Mouse (Mus musculus) lung, postnatal 25 days (tissue): Measurements from ENCODE around the gene Plk3.
A peak's percentile ranks its signal among the peaks of the same experiment; 100 is the strongest.

Source experiments
- DNase-seq: peaks from one replicate; pipeline ENCODE4 v3.0.0; 2022; ENCODE audit warnings: low spot score

Plk3 gene

DNA sequence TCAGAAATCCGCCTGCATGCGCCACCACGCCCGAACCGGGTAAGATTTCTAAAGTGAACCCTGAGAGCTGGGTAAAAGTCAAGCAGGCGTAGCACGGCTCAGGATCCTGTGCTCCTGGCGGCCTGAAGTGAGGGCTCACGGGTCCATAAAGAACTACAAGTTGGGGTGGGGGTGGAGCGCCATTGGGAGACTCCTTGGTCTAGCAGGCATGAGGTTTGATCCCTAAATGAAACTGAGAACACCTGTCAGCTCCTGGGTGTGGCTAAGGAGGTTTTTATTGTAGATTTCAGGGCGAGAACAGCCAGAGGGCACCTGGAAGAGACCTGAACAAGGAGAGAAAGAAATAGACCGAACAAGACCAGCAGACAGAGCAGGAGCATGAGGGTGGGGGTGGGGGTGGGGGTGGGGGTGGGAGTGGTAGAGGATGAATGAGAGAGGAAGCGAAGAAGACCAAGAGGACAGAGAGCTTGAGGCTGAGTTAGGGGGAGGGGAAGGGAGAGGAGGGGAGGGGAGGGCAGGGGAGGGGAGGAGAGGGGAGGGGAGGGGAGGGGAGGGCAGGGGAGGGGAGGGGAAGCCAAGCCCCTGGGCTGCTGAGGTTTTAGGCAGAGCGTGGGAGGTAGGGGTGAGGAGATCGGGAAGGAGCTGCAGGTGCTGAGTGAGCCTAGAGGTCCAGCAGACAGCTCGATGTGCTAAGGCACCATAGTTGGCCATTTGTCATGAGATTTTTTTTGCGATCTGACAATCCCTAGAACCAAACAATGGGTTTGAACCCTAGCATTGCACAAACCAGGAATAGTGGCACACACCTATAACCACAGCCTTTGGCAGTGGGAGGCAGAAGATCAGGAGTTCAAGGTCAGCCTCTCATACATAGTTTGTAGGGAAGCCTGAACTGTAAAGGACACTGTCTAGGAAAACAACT, 4.8 kb upstream of the Plk3 start:
- no peak for DNase-seq

- peak; percentile 87 for DNase-seq
Observed at GRCm38 (mm10) chr4:117136034-117136433, 2.3 kb upstream of the Plk3 start.

- no peak for DNase-seq
Observed at GRCm38 (mm10) chr4:117134601-117134995, 835 bp upstream of the Plk3 start.

DNA sequence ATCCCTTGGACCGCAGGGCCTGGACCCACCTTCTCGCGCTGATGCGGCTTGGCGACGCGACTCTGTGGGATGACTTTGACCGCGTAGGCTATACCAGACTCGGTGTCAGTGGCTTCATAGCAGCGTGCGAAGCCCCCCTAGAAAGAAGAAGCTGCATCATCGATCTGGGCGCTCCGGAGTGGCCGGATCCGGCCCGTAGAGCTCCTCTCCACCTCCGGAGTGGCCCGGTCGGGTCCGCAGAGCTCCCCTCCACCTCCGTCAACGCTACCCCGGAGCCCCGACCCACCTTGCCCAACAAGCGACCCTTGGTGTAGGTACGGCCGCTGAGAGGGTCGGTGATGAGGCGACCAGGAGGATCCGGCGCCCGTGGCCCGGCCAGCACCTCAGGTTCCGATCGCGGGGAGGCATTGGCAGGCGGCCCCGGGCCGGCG, 382 bp downstream of the Plk3 start:
- no peak for DNase-seq

DNA sequence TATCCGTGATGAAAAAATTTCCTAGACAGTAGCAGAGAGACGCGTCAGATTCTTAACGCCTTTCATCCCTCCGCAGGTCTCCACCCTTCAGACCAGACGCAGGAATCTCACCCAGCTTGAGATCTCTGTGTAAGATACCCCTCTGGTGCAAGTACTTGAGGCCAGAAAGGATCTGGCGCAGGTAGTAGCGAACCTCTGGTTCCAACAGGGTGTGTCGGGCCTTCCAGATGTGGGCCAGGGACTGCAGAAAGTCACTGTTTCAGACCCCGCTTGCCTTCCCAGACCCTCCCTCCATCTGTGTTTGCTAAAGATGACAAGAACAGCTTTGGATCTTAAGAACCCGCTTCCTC, 994 bp downstream of the Plk3 start:
- DNase-seq, result no peak

- no peak for DNase-seq
Observed at GRCm38 (mm10) chr4:117131890-117132793, 1.6 kb downstream of the Plk3 start.

- DNase-seq, result no peak
Observed at GRCm38 (mm10) chr4:117131198-117131597, 2.6 kb downstream of the Plk3 start.

GRCm38 (mm10) chr4:117130790-117131189, 3.0 kb downstream of the Plk3 start:
- DNase-seq, result no peak

DNA sequence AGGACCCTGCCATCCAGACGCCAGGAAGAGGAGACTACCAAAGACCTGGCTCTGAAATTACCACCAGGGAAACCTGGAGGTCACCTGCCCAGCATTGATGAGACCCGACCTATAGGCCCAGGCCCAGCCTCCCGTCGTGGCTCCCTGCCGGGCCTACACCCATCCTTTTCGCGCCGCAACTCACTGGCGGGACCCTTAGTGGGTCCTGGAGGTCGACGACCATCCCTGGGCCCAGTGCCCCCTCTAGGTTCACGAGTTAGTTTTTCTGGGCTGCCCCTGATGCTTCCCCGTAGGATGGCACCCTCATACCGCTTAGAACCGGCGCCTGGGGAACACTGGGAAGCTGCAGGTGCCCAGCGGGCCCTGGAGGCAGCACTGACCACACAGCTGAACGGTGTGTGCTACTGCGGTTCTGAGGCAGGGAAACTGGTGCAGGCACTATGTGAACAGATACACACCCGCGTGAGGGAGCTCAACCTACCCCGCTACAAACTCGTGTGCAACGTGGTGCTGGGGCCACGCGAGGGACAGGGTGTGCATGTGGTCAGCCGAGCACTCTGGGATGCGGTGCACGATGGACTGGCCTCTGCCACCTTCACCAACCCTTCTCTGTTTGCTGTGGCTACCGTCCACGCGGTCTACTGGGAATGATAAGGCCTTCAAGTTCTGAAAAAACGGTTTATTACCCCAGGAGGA, 5.6 kb downstream of the Plk3 start:
- DNase-seq, result no peak

DNA sequence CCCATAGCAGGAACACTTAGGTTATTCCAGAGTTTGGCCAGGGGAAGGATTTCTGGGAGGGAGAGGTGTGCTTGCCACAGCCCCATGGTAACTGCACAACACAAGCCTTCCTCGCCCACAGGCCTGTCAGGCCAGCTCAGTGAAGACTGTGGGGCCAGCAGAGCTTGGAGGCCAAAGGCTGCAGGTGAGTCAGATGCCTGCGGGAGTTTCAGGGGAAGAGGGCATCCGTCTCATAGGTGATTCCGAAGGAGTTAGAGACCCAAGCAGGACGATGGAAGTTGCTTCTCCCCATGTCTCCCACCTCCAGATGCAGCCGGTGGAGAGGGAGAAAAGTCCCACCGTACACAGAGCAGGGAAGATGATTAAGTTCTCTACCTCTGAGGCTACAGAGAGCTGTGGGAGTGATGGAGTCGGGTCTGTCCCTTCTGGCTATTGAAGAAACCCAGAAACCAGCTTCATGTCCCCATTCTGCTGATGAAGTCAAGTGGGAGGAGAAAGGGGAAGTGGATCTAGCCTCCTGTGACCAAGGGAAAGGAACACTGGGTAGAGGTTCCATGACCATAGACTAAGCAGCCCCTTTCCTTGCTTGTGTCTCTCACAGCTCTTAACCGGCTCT, 7.0 kb downstream of the Plk3 start, which contains the start of gene Tctex1d4:
Gene Tctex1d4, plus strand, starts transcription at position 120 of the 616 bp plus-strand sequence.
- DNase-seq, result no peak

DNA sequence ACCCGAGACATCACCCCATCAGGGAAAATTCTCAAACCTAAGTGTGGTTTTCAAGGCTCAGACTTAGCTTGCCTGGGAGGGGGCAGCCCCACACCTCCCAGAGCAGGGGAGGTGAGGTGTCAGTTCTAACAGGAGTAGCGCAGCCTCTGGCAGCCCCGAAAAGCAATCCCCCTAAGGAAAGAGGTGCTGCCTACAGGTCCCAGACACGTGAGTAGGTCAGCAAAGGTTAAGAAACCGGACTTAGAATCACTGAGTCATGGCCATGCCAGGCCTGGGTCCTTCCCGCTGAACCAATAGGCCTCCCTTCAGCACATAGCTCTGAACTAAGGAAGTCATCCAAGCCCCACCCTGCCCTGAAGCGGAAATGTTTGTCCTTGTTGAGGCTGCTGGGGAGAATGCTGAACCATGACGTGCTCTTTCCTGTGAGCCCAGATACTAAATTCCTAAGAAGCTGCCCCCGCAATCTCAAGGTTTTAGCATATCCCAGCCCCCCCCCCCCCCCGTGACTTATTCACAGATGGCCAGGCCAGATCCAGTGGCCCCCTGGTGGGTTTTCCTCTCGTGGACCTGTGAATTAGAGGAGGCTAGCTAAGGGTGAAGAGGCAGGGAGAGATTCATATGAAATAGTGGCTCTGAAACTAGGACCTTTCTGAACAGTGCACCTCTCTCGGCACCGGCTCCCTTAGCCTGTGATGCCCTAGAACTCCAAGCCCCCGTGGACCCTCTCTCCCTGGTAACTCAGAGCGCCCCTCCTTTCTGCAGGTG, 7.7 kb downstream of the Plk3 start:
- peak; percentile 94 for DNase-seq

DNA sequence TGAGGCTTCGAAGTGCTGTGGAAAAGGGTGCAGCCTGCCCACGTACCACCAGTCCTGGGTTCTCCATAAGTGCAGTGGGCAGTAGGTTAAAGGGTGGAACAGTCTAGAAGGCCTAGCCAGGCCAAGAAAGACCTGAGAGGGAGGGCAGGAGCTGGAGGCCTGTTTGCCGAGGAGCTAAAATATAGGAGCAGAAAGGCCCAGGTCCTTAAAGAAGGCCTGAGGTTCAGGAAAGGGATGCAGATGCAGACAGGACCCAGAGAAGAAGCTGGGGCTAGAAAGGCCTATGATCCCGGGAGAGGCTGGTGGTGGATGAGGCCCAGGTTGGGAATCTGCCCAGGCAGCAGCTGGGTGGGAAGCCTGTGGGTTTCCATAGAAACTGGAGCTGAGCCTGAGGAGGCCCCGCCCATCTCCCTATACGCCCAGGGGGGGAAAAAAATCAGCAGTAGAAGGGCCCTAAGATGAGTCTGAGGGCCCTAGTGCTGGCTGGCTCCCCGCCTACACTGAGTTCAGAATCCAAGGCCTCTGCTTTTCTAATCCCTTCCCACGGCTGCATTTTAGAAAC, 8.3 kb downstream of the Plk3 start, which contains the start of gene Btbd19:
Gene Btbd19, minus strand, starts transcription at position 378 of the 562 bp plus-strand sequence.
- DNase-seq, result peak; percentile 51

- peak; percentile 67 for DNase-seq
Observed at GRCm38 (mm10) chr4:117124518-117125347, 9.0 kb downstream of the Plk3 start.

DNA sequence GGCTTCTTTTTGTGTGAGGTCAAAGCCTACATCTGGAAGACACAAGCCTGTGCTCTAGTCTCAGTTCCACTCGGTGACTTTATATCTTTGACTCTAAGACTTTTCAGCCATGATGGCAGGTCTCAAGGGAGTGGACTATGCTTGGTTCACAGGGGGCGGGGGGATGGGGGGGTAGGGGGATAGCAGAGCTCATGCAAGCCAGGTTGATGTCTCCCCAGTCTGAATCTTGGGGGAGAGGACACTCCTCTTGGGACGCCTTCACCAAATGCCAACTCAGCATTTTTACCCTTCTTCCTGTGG, 9.6 kb downstream of the Plk3 start:
- DNase-seq, result no peak

DNA sequence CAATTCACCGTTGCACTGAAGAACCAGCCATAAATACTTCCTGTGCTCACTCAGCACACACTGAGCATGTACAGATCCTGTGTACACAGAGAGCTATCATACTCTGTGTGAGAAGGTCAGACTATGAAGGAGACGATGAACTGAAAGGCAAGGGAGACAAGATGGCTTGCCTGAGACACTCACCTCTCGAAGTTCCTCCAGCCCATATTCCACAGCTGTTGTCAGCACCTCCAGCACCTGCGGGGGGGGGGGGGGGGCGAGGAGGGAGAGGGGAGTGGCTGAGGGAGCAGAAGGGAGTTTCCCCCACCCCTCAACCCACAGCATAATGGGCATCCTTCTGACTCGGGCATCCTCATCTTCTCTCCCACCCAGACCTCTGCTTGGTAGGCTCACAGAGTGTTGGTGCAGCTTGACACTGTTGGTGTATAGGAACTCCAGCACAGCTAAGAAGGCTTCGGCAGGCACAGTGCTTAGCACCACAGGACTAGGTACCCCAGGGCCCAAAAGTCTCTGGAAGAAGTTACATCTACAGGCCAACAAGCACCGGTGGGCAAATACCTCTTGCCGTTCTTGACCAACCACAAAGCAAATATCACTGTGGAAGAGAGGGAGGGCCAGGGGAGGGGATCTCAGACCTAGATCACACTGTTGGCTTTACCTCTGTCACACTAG, 10.1 kb downstream of the Plk3 start:
- DNase-seq, result no peak

GRCm38 (mm10) chr4:117122209-117122608, 11.6 kb downstream of the Plk3 start:
- no peak for DNase-seq

GRCm38 (mm10) chr4:117120445-117121414, 13.0 kb downstream of the Plk3 start:
- peak; percentile 98 for DNase-seq

- DNase-seq, result no peak
Observed at GRCm38 (mm10) chr4:117120052-117120444, 13.7 kb downstream of the Plk3 start.
